Mouse (Mus musculus) intestine, embryonic 16.5 days (tissue): ENCODE data around the gene Apobec2. TPM values are rescaled to one million over a fixed set of nuclear protein-coding genes. Genes with fewer than 3 reads are reported as not detected.

ENCODE experiments used
- ATAC-seq: fragments of 200-750 bp; cut with Nextera tagmentation; 2 replicates; pipeline ENCODE4 v1.8.0; 2017; ENCODE audit warnings: moderate TSS enrichment, moderate library complexity
- H3K27ac ChIP-seq: fragments of 300-500 bp; sonication (generic); 2 replicates; pipeline ENCODE4 v1.5.1; 2014; ENCODE audit warnings: mild to moderate bottlenecking, low read length
- H3K27me3 ChIP-seq: fragments of 300-500 bp; sonication (generic); replicated peaks from 2 replicates; pipeline ENCODE4 v1.6.1; 2014; ENCODE audit warnings: low read length, control low read depth, mixed read lengths; ENCODE audit not compliant: control insufficient read depth, insufficient read depth
- H3K36me3 ChIP-seq: fragments of 300-500 bp; sonication (generic); 2 replicates; pipeline ENCODE4 v1.6.1; 2014; ENCODE audit warnings: low read length, control low read depth; ENCODE audit not compliant: control insufficient read depth, insufficient read depth
- H3K4me1 ChIP-seq: fragments of 300-500 bp; sonication (generic); 2 replicates; pipeline ENCODE4 v1.6.1; 2014; ENCODE audit warnings: low read length, control low read depth, mixed read lengths; ENCODE audit not compliant: control insufficient read depth, insufficient read depth
- H3K4me2 ChIP-seq: fragments of 300-500 bp; sonication (generic); 2 replicates; pipeline ENCODE4 v1.6.1; 2014; ENCODE audit warnings: low read depth, low read length, control low read depth
- H3K4me3 ChIP-seq: fragments of 300-500 bp; sonication (generic); 2 replicates; pipeline ENCODE4 v1.5.1; 2014; ENCODE audit warnings: mild to moderate bottlenecking, low read length
- H3K9ac ChIP-seq: fragments of 300-500 bp; sonication (generic); 2 replicates; pipeline ENCODE4 v1.6.1; 2014; ENCODE audit warnings: low read depth, low read length
- H3K9me3 ChIP-seq: fragments of 300-500 bp; sonication (generic); 2 replicates; pipeline ENCODE4 v1.6.1; 2016; ENCODE audit warnings: low read length, control low read depth; ENCODE audit not compliant: control insufficient read depth
- WGBS: fragments of 180-500 bp; shearing (Covaris S2); extraction: QIAGEN DNeasy Blood & Tissue Kit; methylation state at CpG from one replicate; pipeline ENCODE4 v1.1.7; 2014; 5-methylcytosine and 5-hydroxymethylcytosine counted together
- polyA plus RNA-seq: library from polyadenylated mRNA; unstranded; fragments of >200 nt; fragmentation: Nextera tagmentation; extraction: Ambion mirVana; gene quantifications from 2 replicates; pipeline ENCODE4 v1.2.1, GENCODE M21; 2015

The Apobec2 gene
- polyA plus RNA-seq, 1 experiment from 2014 or later, result 5.4 TPM

GRCm38 (mm10) chr17:48427852-48428530 lies 4.7 kb downstream of the Apobec2 start:
- H3K4me2 ChIP-seq, result no peak overlapping the region
- WGBS, result 57% methylated on average over 11 of the region's 11 CpGs
- no peaks in the 10 kb centered on the region for H3K27me3 ChIP-seq
- no peak; the same call in 1 of the 2 replicates for ATAC-seq
- H3K36me3 ChIP-seq, result no peaks in the 10 kb centered on the region
- H3K9me3 ChIP-seq, result no peaks in the 10 kb centered on the region
- peaks cover 73% of the 10 kb centered on the region for H3K4me1 ChIP-seq
- H3K4me3 ChIP-seq, result no peak overlapping the region
- H3K9ac ChIP-seq, result 0 out of 2 replicates have a peak overlapping the region, but pooled peaks have one; percentile 21
- peak overlapping the region; percentile 58 for H3K27ac ChIP-seq

GRCm38 (mm10) chr17:48426991-48427750 lies 5.6 kb downstream of the Apobec2 start:
- H3K9me3 ChIP-seq, result no peaks in the 10 kb centered on the region
- no peaks in the 10 kb centered on the region for H3K27me3 ChIP-seq
- no peaks in the 10 kb centered on the region for H3K36me3 ChIP-seq
- H3K4me3 ChIP-seq, result no peak overlapping the region
- H3K9ac ChIP-seq, result 0 out of 2 replicates have a peak overlapping the region, but pooled peaks have one; percentile 7
- peaks cover 65% of the 10 kb centered on the region for H3K4me1 ChIP-seq
- no peak overlapping the region for H3K4me2 ChIP-seq
- peak; percentile 35; the same call in 1 of the 2 replicates for ATAC-seq
- WGBS, result 57% methylated on average over 13 of the region's 13 CpGs
- H3K27ac ChIP-seq, result peak overlapping the region; percentile 72

GRCm38 (mm10) chr17:48425823-48426612 lies 6.7 kb downstream of the Apobec2 start:
- no peaks in the 10 kb centered on the region for H3K9me3 ChIP-seq
- no peak overlapping the region for H3K4me3 ChIP-seq
- H3K27ac ChIP-seq, result peak overlapping the region; percentile 86
- H3K4me1 ChIP-seq, result peaks cover 54% of the 10 kb centered on the region
- peak overlapping the region; percentile 20; the same call in 1 of the 2 replicates for H3K4me2 ChIP-seq
- 26% methylated on average over 9 of the region's 9 CpGs for WGBS
- H3K9ac ChIP-seq, result peak overlapping the region; percentile 30
- ATAC-seq, result peak; percentile 63
- H3K27me3 ChIP-seq, result no peaks in the 10 kb centered on the region
- H3K36me3 ChIP-seq, result no peaks in the 10 kb centered on the region

GRCm38 (mm10) chr17:48424237-48424636 lies 8.5 kb downstream of the Apobec2 start:
- 86% methylated on average over 9 of the region's 9 CpGs for WGBS
- peaks cover 42% of the 10 kb centered on the region for H3K4me1 ChIP-seq
- H3K27ac ChIP-seq, result no peak overlapping the region
- no peak overlapping the region for H3K9ac ChIP-seq
- no peak overlapping the region for H3K4me2 ChIP-seq
- no peak for ATAC-seq
- no peaks in the 10 kb centered on the region for H3K27me3 ChIP-seq
- H3K9me3 ChIP-seq, result no peaks in the 10 kb centered on the region
- no peaks in the 10 kb centered on the region for H3K36me3 ChIP-seq
- H3K4me3 ChIP-seq, result no peak overlapping the region

GRCm38 (mm10) chr17:48419571-48419970 lies 13.2 kb downstream of the Apobec2 start:
- Histone ChIP-seq H3K27ac (no peak overlapping the region), H3K4me2 (no peak overlapping the region), H3K27me3 (no peaks in the 10 kb centered on the region), H3K9me3 (no peaks in the 10 kb centered on the region), H3K4me1 (peaks cover 17% of the 10 kb centered on the region; the same call in 1 of the 2 replicates), H3K4me3 (no peak overlapping the region), H3K9ac (0 out of 2 replicates have a peak overlapping the region, but pooled peaks have one; percentile 7), H3K36me3 (peaks cover 9% of the 10 kb centered on the region)
- WGBS, result 63% methylated on average over 2 of the region's 2 CpGs
- no peak for ATAC-seq

GRCm38 (mm10) chr17:48418781-48419180 lies 13.9 kb downstream of the Apobec2 start:
- Histone ChIP-seq H3K9me3 (no peaks in the 10 kb centered on the region), H3K36me3 (peaks cover 13% of the 10 kb centered on the region), H3K4me3 (peak overlapping the region; percentile 29), H3K27ac (peak overlapping the region; percentile 94), H3K27me3 (no peaks in the 10 kb centered on the region), H3K9ac (peak overlapping the region; percentile 56), H3K4me2 (peak overlapping the region; percentile 53), H3K4me1 (0 out of 2 replicates have a peak, but pooled peaks cover 15% of the 10 kb centered on the region)
- 69% methylated on average over 1 of the region's 1 CpGs for WGBS
- peak; percentile 12 for ATAC-seq

GRCm38 (mm10) chr17:48418174-48418573 lies 14.6 kb downstream of the Apobec2 start:
- Histone ChIP-seq H3K27me3 (no peaks in the 10 kb centered on the region), H3K4me1 (0 out of 2 replicates have a peak, but pooled peaks cover 12% of the 10 kb centered on the region), H3K36me3 (peaks cover 13% of the 10 kb centered on the region), H3K27ac (peak overlapping the region; percentile 94), H3K4me2 (peak overlapping the region; percentile 53), H3K9me3 (no peaks in the 10 kb centered on the region), H3K4me3 (peak overlapping the region; percentile 29), H3K9ac (peak overlapping the region; percentile 56; the same call in 1 of the 2 replicates)
- ATAC-seq, result peak; percentile 97
- WGBS, result 45% methylated on average over 7 of the region's 7 CpGs

- Histone ChIP-seq H3K4me2 (peak overlapping the region; percentile 32), H3K9ac (no peak overlapping the region), H3K27ac (peak overlapping the region; percentile 79), H3K27me3 (no peaks in the 10 kb centered on the region), H3K36me3 (peaks cover 13% of the 10 kb centered on the region), H3K9me3 (no peaks in the 10 kb centered on the region), H3K4me3 (no peak overlapping the region), H3K4me1 (0 out of 2 replicates have a peak, but pooled peaks cover 12% of the 10 kb centered on the region)
- WGBS, result 79% methylated on average over 6 of the region's 6 CpGs
- no peak; the same call in none of the 2 replicates for ATAC-seq
Observed at GRCm38 (mm10) chr17:48417521-48417920, 15.2 kb downstream of the Apobec2 start.
